Mouse (Mus musculus): ENCODE measurements around the gene 2310011J03Rik. TPM values are rescaled to one million over a fixed set of nuclear protein-coding genes. Genes with fewer than 3 reads are reported as not detected.

2310011J03Rik gene
- polyA plus RNA-seq, 1 experiment from 2014 or later = 50.5 TPM

GRCm38 (mm10) chr10:80288097-80288496 lies 32.2 kb downstream of the 2310011J03Rik start:
- WGBS = 90% methylated on average over 12 of the region's 12 CpGs
- H3K27ac ChIP-seq = no peak overlapping the region
- no peak overlapping the region for H3K4me3 ChIP-seq (replicated peaks)
- ATAC-seq (ENCODE audit: insufficient number of reproducible peaks, insufficient read depth, low FRiP score, low TSS enrichment, low read depth) = no peak
- H3K4me1 ChIP-seq (replicated peaks) = peaks cover 5% of the 10 kb centered on the region; the same call in 1 of the 2 replicates
- H3K27me3 ChIP-seq = no peaks in the 10 kb centered on the region
- H3K9ac ChIP-seq (replicated peaks) = no peak overlapping the region
- no peaks in the 10 kb centered on the region for H3K9me3 ChIP-seq
- H3K36me3 ChIP-seq = peaks cover 62% of the 10 kb centered on the region
- H3K4me2 ChIP-seq = no peak overlapping the region

DNA sequence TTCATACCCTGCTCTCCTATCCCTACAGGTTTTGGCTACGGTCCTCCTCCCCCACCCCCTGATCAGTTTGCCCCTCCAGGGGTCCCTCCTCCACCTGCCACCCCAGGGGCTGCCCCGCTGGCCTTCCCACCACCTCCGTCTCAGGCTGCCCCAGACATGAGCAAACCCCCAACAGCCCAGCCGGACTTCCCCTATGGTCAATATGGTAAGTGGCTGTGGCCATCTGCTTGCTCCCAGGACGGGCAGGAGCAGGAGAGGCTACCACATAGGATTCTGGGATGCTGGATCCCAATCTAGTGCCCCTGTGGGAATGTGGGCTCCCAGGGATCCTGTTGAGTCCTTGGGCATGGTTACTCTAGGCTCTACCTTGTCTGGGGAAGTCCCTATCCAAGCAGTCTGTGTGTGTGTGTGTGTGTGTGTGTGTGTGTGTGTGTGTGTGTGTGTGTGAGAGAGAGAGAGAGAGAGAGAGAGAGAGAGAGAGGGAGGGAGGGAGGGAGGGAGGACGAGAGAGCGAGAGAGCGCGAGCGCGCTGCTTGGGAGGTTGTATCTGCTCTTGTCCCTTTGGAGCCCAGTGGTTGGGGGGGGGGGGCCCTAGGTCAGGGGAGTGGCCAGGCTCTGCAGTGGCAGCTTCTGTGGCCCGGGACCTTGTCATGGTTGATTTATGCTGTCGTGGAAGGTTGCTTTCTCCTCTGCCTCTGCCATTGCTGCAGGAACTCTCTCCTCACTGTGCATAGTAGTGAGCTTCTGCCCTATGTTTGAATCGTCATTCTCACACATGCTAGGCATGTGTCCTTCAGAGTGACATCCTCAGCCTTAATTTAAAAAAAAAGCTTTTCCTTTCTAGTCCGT lies 34.9 kb downstream of the 2310011J03Rik start:
- Histone ChIP-seq H3K4me2 (no peak overlapping the region), H3K9me3 (no peaks in the 10 kb centered on the region), H3K27me3 (no peaks in the 10 kb centered on the region), H3K36me3 (peaks cover 88% of the 10 kb centered on the region), H3K4me3 (replicated peaks) (no peak overlapping the region), H3K4me1 (replicated peaks) (no peaks in the 10 kb centered on the region), H3K9ac (replicated peaks) (no peak overlapping the region), H3K27ac (no peak overlapping the region)
- WGBS = 80% methylated on average over 13 of the region's 15 CpGs
- ATAC-seq (ENCODE audit: insufficient number of reproducible peaks, insufficient read depth, low FRiP score, low TSS enrichment, low read depth) = no peak

DNA sequence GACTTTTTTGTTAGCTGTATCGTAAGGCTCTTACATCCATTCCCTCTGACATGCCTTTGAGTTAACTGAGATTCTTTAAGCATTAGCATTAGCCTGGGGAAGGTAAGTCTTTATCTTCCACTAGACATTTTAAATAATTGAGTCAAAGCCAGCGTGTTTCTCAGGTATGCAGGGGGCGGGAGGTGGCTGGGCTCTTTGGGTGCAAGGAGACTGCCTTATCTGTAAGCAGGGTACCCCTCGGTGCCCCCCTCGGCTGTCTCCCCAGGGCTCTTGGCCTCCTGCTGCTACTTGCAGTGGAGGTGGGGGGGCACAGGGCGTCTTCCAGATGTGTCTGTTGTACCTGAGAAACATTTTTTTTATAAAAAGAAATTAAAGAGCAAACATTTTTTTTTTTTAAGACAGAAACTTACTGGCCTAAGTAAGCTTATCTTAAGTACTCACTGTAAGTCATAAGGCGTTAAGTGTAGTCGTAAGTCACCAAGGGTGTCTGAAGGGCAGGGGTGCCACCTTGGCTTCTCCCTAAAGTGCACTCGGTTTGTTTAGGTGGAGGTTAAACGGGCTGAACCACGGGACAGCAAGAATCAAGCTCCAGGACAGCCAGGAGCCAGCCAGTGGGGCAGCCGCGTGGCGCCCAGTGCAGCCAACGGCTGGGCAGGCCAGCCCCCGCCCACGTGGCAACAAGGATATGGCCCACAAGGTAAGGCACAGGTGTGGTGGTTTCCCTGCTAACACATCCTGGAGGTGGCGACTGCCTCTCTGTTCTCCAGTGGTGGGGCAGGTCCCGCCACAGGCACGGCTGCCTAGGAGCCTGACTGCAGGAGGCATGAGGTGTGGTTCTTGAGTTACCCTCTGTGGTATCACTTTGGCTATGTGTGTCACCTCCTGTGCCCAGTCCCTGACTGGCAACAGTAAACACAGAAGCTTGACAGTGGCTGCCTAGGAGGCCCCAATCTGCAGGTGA lies 37.6 kb downstream of the 2310011J03Rik start:
- Histone ChIP-seq H3K9me3 (no peaks in the 10 kb centered on the region), H3K36me3 (peaks cover 98% of the 10 kb centered on the region), H3K4me1 (replicated peaks) (no peaks in the 10 kb centered on the region), H3K27me3 (no peaks in the 10 kb centered on the region), H3K4me2 (no peak overlapping the region), H3K9ac (replicated peaks) (no peak overlapping the region), H3K27ac (no peak overlapping the region), H3K4me3 (replicated peaks) (no peak overlapping the region)
- 88% methylated on average over 20 of the region's 20 CpGs for WGBS
- ATAC-seq (ENCODE audit: insufficient number of reproducible peaks, insufficient read depth, low FRiP score, low TSS enrichment, low read depth) = no peak

- 79% methylated on average over 8 of the region's 8 CpGs for WGBS
- Histone ChIP-seq H3K27ac (no peak overlapping the region), H3K9ac (replicated peaks) (no peak overlapping the region), H3K4me3 (replicated peaks) (no peak overlapping the region), H3K9me3 (no peaks in the 10 kb centered on the region), H3K36me3 (peaks cover 98% of the 10 kb centered on the region), H3K4me2 (no peak overlapping the region), H3K4me1 (replicated peaks) (no peaks in the 10 kb centered on the region), H3K27me3 (no peaks in the 10 kb centered on the region)
- ATAC-seq (ENCODE audit: insufficient number of reproducible peaks, insufficient read depth, low FRiP score, low TSS enrichment, low read depth) = no peak
Measured at GRCm38 (mm10) chr10:80281921-80282371, 38.4 kb downstream of the 2310011J03Rik start.

DNA sequence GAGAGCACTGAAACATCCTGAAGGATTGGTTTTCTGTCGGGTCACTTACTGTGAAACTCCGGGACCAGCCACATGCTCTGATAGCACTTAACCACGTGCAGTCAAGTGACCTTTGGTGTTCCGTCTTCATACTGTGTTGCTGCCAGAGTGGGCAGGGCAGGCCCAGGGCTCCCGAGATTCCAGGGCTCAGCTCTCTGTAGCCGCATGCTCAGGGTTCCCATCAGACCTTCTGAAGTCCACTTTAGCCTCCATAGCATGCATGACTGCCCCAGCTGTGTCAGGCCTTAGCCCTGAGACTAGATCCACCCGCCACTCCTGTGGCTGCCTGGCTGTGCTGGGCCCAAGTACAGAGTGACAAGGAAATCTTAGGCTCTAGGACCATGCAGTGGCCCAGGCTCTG lies 39.0 kb downstream of the 2310011J03Rik start:
- no peak overlapping the region for H3K9ac ChIP-seq (replicated peaks)
- ATAC-seq (ENCODE audit: insufficient number of reproducible peaks, insufficient read depth, low FRiP score, low TSS enrichment, low read depth) = no peak
- no peaks in the 10 kb centered on the region for H3K9me3 ChIP-seq
- H3K4me1 ChIP-seq (replicated peaks) = no peaks in the 10 kb centered on the region
- no peaks in the 10 kb centered on the region for H3K27me3 ChIP-seq
- H3K4me2 ChIP-seq = no peak overlapping the region
- no peak overlapping the region for H3K4me3 ChIP-seq (replicated peaks)
- no peak overlapping the region for H3K27ac ChIP-seq
- WGBS = 85% methylated on average over 7 of the region's 7 CpGs
- peaks cover 98% of the 10 kb centered on the region for H3K36me3 ChIP-seq

DNA sequence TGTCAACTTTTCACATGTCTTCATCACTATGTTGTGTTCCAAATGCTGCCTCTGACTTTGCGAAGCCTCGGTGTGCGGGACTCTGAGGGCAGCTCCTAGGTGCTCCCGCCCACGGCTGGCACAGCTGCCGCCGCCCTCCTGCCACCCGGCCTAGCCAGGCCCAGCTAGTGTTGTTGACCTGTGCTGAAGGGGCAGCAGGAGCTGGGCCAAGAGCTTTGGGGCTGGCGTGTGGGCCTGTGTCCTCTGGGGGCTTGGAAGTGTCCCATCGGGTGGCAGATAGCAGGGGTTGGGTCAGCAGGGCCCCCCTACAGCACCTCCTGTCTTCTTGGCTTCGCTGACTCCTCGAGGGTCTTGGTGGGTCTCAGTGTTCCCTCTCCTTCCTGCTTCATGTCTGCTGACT lies 41.1 kb downstream of the 2310011J03Rik start:
- no peaks in the 10 kb centered on the region for H3K4me1 ChIP-seq (replicated peaks)
- WGBS = 96% methylated on average over 12 of the region's 12 CpGs
- H3K4me2 ChIP-seq = no peak overlapping the region
- no peaks in the 10 kb centered on the region for H3K9me3 ChIP-seq
- H3K4me3 ChIP-seq (replicated peaks) = no peak overlapping the region
- no peak for ATAC-seq (ENCODE audit: insufficient number of reproducible peaks, insufficient read depth, low FRiP score, low TSS enrichment, low read depth)
- H3K9ac ChIP-seq (replicated peaks) = no peak overlapping the region
- no peak overlapping the region for H3K27ac ChIP-seq
- H3K27me3 ChIP-seq = no peaks in the 10 kb centered on the region
- peaks cover 98% of the 10 kb centered on the region for H3K36me3 ChIP-seq

- Histone ChIP-seq H3K9ac (replicated peaks) (no peak overlapping the region), H3K4me2 (no peak overlapping the region), H3K4me1 (replicated peaks) (no peaks in the 10 kb centered on the region; the same call in 1 of the 2 replicates), H3K9me3 (no peaks in the 10 kb centered on the region), H3K4me3 (replicated peaks) (no peak overlapping the region), H3K27me3 (no peaks in the 10 kb centered on the region), H3K36me3 (peaks cover 98% of the 10 kb centered on the region), H3K27ac (no peak overlapping the region)
- ATAC-seq (ENCODE audit: insufficient number of reproducible peaks, insufficient read depth, low FRiP score, low TSS enrichment, low read depth) = no peak
- WGBS = 93% methylated on average over 9 of the region's 9 CpGs
Measured at GRCm38 (mm10) chr10:80278390-80278789, 41.9 kb downstream of the 2310011J03Rik start.

DNA sequence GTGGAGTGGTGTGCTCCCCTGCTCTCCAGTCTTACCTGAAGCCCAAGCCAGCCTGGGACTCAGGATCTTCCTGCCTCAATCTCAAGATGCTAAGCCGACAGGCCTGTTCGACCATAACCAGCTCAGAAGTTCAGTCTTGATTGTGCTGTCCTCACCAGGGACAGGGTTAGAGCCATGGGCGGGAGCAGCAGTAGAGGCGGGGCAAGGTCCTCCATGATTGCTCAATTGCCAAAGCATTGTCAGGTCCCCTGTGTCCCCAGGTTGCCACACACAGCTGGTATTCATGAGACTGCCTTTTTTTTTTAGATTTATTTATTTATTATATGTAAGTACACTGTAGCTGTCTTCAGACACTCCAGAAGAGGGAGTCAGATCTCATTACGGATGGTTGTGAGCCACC lies 44.1 kb downstream of the 2310011J03Rik start:
- H3K9ac ChIP-seq (replicated peaks) = no peak overlapping the region
- no peak overlapping the region for H3K4me3 ChIP-seq (replicated peaks)
- peaks cover 8% of the 10 kb centered on the region for H3K4me1 ChIP-seq (replicated peaks)
- H3K27ac ChIP-seq = no peak overlapping the region
- ATAC-seq (ENCODE audit: insufficient number of reproducible peaks, insufficient read depth, low FRiP score, low TSS enrichment, low read depth) = no peak
- no peaks in the 10 kb centered on the region for H3K27me3 ChIP-seq
- 85% methylated on average over 5 of the region's 5 CpGs for WGBS
- H3K36me3 ChIP-seq = peaks cover 93% of the 10 kb centered on the region
- no peak overlapping the region for H3K4me2 ChIP-seq
- no peaks in the 10 kb centered on the region for H3K9me3 ChIP-seq

DNA sequence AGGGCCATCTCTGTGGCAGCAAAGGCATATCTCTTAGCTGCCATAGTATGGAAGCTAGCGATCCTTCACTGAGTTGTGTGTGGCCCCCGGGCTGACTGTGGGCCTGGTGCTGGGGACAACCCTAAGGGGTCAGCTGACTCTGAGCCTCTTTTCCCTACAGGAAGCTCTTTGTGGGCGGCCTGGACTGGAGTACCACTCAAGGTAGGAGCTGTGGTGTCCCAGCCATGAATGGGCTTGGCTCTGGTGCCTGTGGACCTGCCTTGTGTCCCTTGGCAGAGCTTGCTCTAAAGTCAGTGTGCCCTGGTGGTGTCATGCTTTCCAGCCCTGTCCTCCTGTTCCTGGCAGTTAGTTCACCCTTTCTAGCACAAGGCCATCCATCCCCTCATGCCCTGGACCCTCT lies 46.5 kb downstream of the 2310011J03Rik start:
- WGBS = 89% methylated on average over 3 of the region's 3 CpGs
- Histone ChIP-seq H3K4me2 (no peak overlapping the region), H3K36me3 (peaks cover 92% of the 10 kb centered on the region), H3K9me3 (no peaks in the 10 kb centered on the region), H3K27ac (no peak overlapping the region), H3K9ac (replicated peaks) (no peak overlapping the region), H3K4me3 (replicated peaks) (no peak overlapping the region), H3K4me1 (replicated peaks) (peaks cover 11% of the 10 kb centered on the region), H3K27me3 (no peaks in the 10 kb centered on the region)
- no peak for ATAC-seq (ENCODE audit: insufficient number of reproducible peaks, insufficient read depth, low FRiP score, low TSS enrichment, low read depth)

DNA sequence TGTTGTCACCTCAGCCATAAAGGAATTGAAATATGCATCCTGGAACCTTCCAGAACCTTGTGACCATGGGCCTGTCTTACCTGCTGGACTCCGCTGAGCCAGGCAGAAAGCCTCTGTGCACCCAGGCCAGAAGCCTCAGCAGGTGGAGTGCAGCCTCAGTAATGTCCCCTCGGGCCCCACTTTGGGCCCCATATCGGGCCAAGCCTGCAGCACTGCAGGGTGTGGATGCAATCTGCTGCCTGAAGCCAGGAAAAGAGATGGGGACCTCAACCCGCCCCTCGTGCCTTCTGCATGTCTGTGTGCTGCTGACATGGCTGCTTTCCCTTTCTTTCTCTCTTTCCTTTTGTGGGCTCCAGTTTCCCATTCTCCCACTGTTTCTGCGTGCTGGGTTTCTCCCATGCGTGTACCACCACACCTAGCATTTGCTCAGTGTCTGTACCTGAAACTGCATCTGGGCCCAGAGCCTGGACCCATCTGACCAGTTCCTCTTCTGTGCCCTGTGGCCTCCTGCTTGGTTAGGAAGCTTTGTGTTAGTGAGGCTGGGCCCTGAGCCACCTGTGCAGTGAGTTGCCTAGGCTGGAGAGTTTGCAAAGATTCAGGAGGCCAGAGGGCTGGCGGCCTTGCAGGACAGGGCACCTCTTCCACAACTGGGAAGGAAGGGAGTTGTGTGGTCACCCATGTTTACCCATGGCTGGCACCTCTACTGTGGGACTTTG lies 48.3 kb downstream of the 2310011J03Rik start:
- H3K4me1 ChIP-seq (replicated peaks) = peaks cover 28% of the 10 kb centered on the region
- no peak overlapping the region for H3K4me2 ChIP-seq
- no peak overlapping the region for H3K4me3 ChIP-seq (replicated peaks)
- WGBS = 88% methylated on average over 8 of the region's 8 CpGs
- ATAC-seq (ENCODE audit: insufficient number of reproducible peaks, insufficient read depth, low FRiP score, low TSS enrichment, low read depth) = no peak
- H3K36me3 ChIP-seq = peaks cover 89% of the 10 kb centered on the region
- no peak overlapping the region for H3K9ac ChIP-seq (replicated peaks)
- H3K27ac ChIP-seq = no peak overlapping the region
- no peaks in the 10 kb centered on the region for H3K27me3 ChIP-seq
- no peaks in the 10 kb centered on the region for H3K9me3 ChIP-seq

Measured in limb, embryonic 12.5 days (tissue).